Mouse (Mus musculus): ENCODE measurements at regions not wholly inside any gene's neighbourhood (a gene's known extent, or its start where the extent isn't known, plus 50 kb on each side); places are given as distances from the start of the nearest gene placed in this dataset.

DNA sequence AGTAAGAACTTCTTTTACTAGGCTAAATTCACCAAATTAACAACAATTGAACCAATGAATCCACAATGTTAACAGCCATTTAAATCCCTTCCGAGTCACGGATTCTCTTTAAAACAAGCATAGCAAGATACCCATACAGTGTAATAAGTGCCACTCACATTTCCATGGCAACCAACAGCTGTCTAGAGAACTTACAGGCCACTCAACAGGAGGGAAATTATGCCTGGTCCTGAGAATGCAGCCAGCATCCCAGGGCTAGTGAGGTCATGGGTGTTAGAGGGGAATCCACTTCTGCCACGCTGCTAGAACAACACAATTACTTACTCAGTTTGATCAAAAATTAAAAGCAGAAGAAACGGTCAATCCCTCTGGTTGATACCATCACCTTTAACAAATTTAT lies 296.7 kb downstream of the Klf6 start:
- in situ Hi-C loops (cut with MboI; ENCODE audit: low pct_unique_long_range_greater_than_20kb in 1 of 2, low sequenced_read_pairs in 2 of 2, unreplicated experiment in 1 of 2), result no loop called here

- in situ Hi-C loops (cut with MboI; ENCODE audit: low pct_unique_long_range_greater_than_20kb in 1 of 2, low sequenced_read_pairs in 2 of 2, unreplicated experiment in 1 of 2), result no loop called here
These were observed 298.1 kb downstream of the Klf6 start for GRCm38 (mm10) chr13:6159412-6159811.

DNA sequence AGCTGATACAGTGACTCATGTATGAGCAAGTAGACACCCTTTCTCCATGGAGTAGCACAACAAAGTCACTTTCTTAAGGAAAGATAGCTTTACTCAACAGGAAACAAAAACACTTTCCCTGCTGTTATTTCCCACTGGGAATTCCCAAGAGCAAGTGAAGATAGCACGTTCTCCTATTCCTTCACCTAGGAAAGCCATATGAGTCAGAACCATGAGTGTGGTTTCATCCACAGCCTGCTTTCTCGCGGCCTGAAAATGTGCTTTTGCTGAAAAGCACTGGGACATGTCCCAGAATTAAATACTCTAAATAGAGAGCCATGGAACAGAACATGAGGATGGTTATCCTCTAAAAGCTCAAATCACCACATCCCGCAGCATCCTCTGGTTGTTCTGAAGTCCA lies 304.6 kb downstream of the Klf6 start:
- in situ Hi-C loops (cut with MboI; ENCODE audit: low pct_unique_long_range_greater_than_20kb in 1 of 2, low sequenced_read_pairs in 2 of 2, unreplicated experiment in 1 of 2), result no loop called here

- in situ Hi-C loops (cut with MboI; ENCODE audit: low pct_unique_long_range_greater_than_20kb in 1 of 2, low sequenced_read_pairs in 2 of 2, unreplicated experiment in 1 of 2), result no loop called here
These were observed 305.9 kb downstream of the Klf6 start for GRCm38 (mm10) chr13:6167055-6167761.

- in situ Hi-C loops (cut with MboI; ENCODE audit: low pct_unique_long_range_greater_than_20kb in 1 of 2, low sequenced_read_pairs in 2 of 2, unreplicated experiment in 1 of 2), result no loop called here
These were observed 311.8 kb downstream of the Klf6 start for GRCm38 (mm10) chr13:6173095-6173494.

GRCm38 (mm10) chr13:6178362-6179070 lies 317.2 kb downstream of the Klf6 start:
- in situ Hi-C loops (cut with MboI; ENCODE audit: low pct_unique_long_range_greater_than_20kb in 1 of 2, low sequenced_read_pairs in 2 of 2, unreplicated experiment in 1 of 2), result no loop called here

DNA sequence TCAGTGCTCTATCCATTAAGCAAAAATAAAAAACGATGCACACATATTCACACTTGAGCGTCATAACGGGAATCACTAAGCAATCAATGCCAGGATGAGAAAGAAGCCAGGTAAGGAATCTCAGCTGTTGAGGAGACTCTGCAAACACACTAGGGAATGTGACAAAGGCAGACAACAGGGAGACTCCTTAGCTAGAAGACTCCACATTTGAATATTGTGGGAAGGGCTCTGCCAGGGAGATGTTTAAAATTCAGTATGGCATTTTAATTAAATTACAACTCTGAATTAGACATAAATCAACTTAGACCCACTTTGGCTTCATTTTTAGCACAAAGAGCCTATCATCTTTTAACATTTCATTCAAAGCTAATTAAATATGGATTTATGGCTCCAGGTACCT lies 327.9 kb downstream of the Klf6 start:
- in situ Hi-C loops (cut with MboI; ENCODE audit: low pct_unique_long_range_greater_than_20kb in 1 of 2, low sequenced_read_pairs in 2 of 2, unreplicated experiment in 1 of 2), result no loop called here

- in situ Hi-C loops (cut with MboI; ENCODE audit: low pct_unique_long_range_greater_than_20kb in 1 of 2, low sequenced_read_pairs in 2 of 2, unreplicated experiment in 1 of 2), result no loop called here
These were observed 328.3 kb downstream of the Klf6 start for GRCm38 (mm10) chr13:6189566-6189965.

DNA sequence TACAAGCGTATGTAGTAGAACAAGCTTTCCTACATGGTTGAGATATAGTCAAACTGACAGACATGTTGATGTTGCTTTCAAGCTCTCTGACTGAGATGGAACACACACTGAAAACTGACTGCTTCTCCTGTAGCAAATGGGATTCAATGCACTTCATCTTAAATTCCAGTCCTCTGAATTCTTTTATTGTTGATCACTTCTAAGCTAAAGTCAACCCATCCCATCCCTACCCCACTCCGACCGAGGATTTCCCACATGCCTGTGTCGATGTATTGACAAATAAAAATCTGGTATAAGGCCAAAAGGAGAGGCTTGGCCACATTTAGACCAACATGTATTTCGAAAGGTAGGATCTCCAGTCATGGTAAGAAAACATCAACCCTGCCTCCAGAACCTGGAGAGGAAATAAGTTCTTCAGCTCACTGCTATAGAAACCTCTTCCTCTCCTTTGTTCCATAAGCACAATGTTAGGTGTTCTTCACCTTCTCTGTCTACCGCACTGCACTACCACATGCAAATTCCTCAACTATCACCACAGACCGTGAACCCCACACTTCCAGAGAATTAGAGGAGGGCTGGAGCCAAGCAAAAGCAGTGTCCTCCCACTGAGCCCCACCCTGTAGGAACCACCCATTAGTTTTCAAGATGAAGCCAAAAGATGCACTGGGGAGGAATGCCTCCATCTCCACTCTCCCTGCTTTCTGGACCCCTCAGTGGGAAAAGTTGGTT lies 330.1 kb downstream of the Klf6 start:
- in situ Hi-C loops (cut with MboI; ENCODE audit: low pct_unique_long_range_greater_than_20kb in 1 of 2, low sequenced_read_pairs in 2 of 2, unreplicated experiment in 1 of 2), result no loop called here

GRCm38 (mm10) chr13:6191915-6192295 lies 330.6 kb downstream of the Klf6 start:
- in situ Hi-C loops (cut with MboI; ENCODE audit: low pct_unique_long_range_greater_than_20kb in 1 of 2, low sequenced_read_pairs in 2 of 2, unreplicated experiment in 1 of 2), result no loop called here

GRCm38 (mm10) chr13:6196690-6197089 lies 335.4 kb downstream of the Klf6 start:
- in situ Hi-C loops (cut with MboI; ENCODE audit: low pct_unique_long_range_greater_than_20kb in 1 of 2, low sequenced_read_pairs in 2 of 2, unreplicated experiment in 1 of 2), result no loop called here

DNA sequence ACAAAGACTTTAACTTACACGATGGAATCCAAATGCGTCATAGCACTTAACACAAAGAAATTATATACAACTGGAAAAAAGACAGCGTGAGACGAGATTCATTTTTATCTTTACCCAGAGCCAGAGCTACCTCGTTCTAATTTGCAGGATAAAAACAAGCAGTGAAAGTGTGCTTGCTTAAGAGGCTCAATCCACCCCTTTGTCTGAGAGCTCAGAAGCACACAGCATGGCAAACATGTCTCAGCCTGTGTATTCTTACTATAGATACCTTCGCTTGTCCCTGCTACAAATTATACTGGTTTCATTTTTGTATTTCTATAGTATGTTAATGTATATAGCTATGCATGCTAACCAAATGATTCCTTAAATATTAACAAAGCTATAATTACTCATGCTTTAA lies 337.8 kb downstream of the Klf6 start:
- in situ Hi-C loops (cut with MboI; ENCODE audit: low pct_unique_long_range_greater_than_20kb in 1 of 2, low sequenced_read_pairs in 2 of 2, unreplicated experiment in 1 of 2), result no loop called here

DNA sequence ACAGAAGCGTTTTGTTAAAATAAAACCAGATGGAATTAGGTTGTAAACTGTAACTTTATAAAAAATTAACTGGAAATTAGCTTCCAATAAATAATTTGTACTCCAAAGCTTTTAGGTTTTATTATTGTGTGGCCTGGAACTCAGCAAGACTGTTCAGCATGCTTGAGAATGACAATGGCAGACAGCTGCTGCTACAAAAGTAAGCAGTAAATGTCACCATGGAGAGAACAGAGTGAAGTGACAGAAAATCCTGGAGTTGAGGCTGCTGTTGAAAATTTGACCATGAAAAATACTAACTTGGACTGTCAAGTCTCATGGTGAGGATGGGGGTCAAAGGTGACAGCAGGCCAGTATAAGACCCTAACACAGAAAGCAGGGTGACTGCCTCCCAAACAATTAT lies 340.2 kb downstream of the Klf6 start:
- in situ Hi-C loops (cut with MboI; ENCODE audit: low pct_unique_long_range_greater_than_20kb in 1 of 2, low sequenced_read_pairs in 2 of 2, unreplicated experiment in 1 of 2), result no loop called here

DNA sequence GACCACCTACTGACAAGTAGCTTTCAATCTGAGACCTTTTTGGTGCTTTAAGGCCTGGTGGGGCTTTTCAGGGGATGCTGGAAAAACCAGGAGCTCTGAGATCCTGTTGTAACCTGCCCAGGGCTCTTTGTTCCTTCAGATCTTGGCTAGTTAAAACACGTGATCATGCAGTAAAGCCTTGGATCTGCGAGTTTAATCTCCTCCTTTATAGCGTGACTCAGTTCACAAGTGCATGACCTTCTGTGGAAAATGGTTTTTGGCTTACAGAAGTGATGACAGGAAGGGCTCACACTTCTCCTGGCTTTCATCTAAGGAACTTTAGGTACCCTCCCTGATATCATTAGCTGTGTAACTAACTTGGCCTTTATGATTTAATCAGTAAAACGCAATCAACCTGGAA lies 343.1 kb upstream of the Pitrm1 start:
- in situ Hi-C loops (cut with MboI; ENCODE audit: low pct_unique_long_range_greater_than_20kb in 1 of 2, low sequenced_read_pairs in 2 of 2, unreplicated experiment in 1 of 2), result no loop called here

- in situ Hi-C loops (cut with MboI; ENCODE audit: low pct_unique_long_range_greater_than_20kb in 1 of 2, low sequenced_read_pairs in 2 of 2, unreplicated experiment in 1 of 2), result no loop called here
These were observed 335.4 kb upstream of the Pitrm1 start for GRCm38 (mm10) chr13:6212550-6212949.

DNA sequence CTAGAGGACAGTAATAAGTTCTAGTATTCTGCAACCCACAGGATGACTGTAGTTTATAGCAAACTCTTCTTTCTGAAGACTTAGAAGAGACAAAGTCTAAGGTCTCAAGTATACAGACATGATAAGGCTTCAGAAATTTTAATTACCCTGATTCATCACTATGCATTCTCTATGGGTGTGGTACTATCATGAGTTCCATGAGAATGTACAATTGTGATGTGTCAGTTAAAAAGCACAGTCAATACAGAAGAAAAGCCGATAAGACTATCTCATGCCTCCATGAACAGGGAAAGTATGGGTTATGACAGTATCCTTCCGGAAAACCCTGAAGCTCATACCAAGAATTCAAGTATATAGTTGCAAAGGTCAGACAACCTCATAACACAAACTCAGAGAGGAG lies 333.8 kb upstream of the Pitrm1 start:
- in situ Hi-C loops (cut with MboI; ENCODE audit: low pct_unique_long_range_greater_than_20kb in 1 of 2, low sequenced_read_pairs in 2 of 2, unreplicated experiment in 1 of 2), result no loop called here

DNA sequence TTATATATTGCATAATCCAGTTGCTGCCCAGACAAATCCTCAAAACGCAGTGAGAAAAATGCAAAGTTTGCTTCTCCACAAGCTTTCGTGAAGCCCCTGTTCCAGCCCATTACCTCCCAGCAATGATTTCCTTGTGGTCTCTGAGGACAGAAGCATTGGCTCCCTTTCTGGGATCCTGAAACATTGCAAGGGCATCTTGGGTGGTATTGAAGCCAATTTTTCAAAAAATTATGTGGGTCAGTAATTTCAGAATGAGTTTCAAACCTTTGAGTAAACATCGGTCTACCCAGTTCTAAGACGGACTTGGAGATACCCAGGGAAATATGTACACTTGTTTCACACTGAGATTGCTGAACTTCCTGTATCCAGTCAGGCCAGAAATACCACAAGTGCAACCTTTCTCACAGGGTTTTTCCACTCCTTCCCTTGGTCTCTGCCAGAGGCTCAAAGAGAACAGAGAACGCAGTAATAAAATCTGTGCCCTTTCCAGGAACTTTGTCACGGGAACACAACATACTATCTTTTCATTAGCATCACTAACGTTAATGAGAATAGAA lies 321.8 kb upstream of the Pitrm1 start:
- in situ Hi-C loops (cut with MboI; ENCODE audit: low pct_unique_long_range_greater_than_20kb in 1 of 2, low sequenced_read_pairs in 2 of 2, unreplicated experiment in 1 of 2), result no loop called here

DNA sequence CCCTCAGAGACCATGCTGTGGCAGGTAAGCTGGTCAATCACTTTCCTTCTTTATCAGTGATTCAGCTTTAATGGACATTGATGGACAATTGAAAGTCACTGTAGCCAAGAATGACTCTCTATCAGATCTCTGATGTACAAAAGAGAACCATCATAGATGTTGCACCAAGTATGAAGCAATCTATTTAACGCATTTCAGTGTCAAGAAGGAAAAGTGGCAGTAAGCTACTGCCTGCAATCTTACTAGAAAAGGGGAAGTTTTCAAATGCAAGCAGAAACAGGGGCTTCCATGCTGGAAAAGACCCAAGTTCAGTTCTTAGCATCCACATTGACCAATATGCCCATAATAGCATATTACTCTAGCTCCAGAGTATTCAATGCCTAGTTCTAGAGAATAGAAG lies 319.7 kb upstream of the Pitrm1 start:
- in situ Hi-C loops (cut with MboI; ENCODE audit: low pct_unique_long_range_greater_than_20kb in 1 of 2, low sequenced_read_pairs in 2 of 2, unreplicated experiment in 1 of 2), result no loop called here

DNA sequence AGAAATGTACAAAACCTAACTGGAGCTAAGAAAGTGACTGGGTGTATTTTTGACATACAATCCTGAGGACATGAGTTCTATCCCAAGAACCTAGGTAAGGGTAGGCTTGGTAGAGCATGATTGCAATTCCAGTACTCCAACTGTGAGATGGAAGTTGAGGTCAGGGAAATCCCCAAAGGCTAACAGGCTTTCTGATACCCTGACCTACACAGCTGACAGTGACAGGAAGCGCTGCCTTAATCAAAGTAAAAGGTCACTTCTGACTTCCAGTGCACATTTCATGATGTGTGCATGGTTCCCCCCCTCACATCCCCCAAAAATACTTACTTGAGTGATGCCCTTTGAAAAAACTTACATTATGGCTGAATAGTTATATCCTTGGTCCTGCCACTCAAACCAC lies 312.6 kb upstream of the Pitrm1 start:
- in situ Hi-C loops (cut with MboI; ENCODE audit: low pct_unique_long_range_greater_than_20kb in 1 of 2, low sequenced_read_pairs in 2 of 2, unreplicated experiment in 1 of 2), result no loop called here
